Mouse (Mus musculus): ENCODE measurements around the gene Asf1b.
A peak's percentile ranks its signal among the peaks of the same experiment; 100 is the strongest.
"Not testable (repeated sequence)": the region's sequence is repeated elsewhere in the genome, so short reads cannot be mapped to it uniquely, and the experiment has no call there.

The Asf1b gene

GRCm38 (mm10) chr8:83964015-83964765, 8.9 kb downstream of the Asf1b start:
- peak; percentile 97 for DNase-seq

DNA sequence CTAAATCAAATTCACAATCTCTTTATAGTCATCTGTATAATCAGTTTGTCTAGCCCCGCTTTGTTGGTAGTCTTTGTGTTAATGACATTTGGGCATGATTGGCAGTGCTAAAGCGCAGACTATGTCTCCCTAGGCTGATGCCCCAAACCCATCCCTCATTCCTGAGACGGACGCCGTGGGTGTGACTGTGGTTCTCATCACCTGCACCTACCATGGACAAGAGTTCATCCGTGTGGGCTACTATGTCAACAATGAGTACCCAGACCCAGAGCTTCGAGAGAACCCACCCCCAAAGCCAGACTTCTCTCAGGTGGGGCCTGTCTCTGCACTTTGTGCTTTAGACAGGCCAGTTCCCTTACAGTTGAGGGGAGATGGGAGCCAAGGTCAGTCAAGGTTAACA, 12.4 kb downstream of the Asf1b start:
- peak; percentile 91 for DNase-seq

DNA sequence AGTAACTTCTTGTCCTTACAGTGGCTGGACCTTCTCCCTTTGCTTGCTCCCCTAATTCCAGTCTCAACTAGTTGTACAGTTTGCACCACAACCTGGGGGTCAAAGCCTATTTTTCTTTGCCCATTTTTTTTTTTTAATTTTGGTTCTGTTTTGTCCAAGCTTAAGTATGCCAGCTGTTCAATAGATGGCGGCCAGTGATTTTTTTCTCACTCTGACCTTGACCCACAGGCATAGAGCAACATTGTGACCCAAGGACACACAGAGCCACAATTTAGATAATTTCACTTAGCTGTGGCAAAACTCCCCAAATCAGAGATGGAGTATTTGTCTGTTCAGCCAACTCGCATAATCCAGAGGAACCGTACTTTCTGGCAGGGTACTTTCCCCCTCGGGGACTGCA, 15.8 kb downstream of the Asf1b start:
- no peak for DNase-seq

DNA sequence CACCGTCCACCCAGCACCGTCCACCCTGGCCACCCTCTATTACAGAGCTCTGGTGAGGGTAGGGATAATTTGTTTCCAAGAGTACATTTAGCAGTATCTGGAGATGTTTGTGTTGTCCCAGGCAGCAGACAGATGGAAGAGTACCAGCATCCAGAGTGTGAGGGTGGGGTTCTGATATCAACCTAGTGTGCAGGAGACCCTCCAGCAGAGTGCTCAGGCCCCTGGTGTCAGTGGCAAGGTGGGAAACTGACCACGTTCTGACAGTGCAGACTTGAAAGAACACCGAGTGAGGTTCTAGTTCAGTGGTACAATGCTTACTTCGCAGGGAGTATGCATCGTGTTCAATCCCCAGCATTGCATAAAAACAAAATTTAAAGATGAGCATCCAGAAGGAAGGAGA, 16.4 kb downstream of the Asf1b start:
- peak; percentile 90 for DNase-seq

- DNase-seq, result peak; percentile 100
Observed at GRCm38 (mm10) chr8:83972150-83973120, 17.1 kb downstream of the Asf1b start, which contains the start of gene Prkaca. Gene Prkaca, plus strand, starts transcription at chr8:83972993.

- DNase-seq, result peak; percentile 96
Observed at GRCm38 (mm10) chr8:83973161-83974031, 18.1 kb downstream of the Asf1b start.

GRCm38 (mm10) chr8:83974521-83974920, 19.2 kb downstream of the Asf1b start:
- peak; percentile 93 for DNase-seq

DNA sequence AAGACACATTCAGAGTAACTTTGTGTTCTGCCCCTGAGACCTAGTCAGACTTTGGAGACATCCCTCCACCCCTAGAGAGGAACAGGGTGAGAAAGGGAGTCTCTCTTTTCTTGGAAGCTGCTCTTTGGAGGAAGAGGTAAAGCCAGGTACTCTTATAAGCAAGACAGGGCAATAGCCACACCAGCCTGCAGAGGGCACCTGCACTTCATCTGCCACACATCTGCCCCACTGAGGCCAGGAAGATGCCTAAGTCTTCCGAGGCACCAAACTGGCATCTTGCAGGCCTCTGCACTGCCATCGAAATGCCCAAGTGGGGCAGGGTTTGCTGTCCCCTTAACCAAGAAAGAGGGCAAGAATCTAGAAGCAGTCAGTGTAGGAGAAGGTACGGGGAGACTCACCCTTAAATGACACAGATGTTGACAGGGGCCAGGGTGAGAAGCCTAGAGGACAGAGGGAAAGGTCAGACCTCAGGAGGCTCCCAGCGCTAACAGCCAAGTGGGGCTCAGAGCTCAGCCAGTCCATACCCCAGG, 20.9 kb downstream of the Asf1b start:
- peak; percentile 92 for DNase-seq

DNA sequence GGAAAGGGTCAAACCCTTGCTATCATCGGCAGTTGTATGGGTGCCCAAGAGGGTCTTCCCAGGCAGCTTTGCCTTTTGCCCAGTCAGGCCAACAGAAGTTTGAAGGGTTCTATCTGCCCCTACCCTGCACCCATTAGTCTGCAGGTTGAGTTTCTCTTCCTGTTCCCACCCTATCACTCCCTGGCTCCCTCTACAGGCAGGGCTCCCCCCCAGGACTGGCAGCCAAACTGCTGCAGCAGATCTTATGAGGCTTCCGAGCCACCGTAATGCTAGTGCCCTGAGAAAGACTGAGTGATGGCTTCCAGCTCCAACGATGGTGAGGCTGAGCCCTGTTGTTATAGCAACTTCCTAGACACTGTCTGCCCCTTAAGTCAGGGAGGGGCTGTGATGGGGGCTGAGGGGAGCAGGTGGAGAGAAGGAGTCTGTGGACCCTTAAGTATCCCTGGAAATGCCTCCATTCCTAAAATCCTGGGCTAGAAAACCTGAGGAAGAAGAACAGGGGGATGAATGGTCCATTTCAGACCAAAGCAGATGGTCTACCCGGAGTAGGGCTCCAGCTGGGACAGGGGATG, 21.6 kb downstream of the Asf1b start:
- DNase-seq, result peak; percentile 91

- DNase-seq, result peak; percentile 95
Observed at GRCm38 (mm10) chr8:83977646-83978045, 22.3 kb downstream of the Asf1b start.

- peak; percentile 89 for DNase-seq
Observed at GRCm38 (mm10) chr8:83978200-83978599, 22.9 kb downstream of the Asf1b start.

- peak; percentile 98 for DNase-seq
Observed at GRCm38 (mm10) chr8:83980250-83980649, 24.9 kb downstream of the Asf1b start.

- peak; percentile 98 for DNase-seq
Observed at GRCm38 (mm10) chr8:83980845-83981244, 25.5 kb downstream of the Asf1b start.

DNA sequence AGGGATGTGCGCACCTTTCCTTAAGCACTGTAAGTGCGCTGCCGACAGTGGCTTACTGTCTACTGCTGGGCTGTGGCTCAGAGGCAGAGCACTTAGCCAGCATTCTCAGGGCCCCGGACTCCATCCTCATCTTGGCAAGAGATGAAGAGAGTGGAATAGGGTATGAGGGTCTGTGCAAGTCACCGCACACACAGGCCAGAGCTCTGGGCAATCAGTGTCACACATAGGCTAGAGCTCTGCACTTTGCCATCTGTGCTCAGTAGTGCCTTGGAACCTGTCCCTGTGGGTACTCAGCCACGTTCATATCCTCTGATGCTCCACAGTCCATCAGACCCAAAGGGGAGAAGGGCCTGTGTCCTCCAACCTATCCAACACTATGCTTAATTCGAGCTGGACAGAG, 26.2 kb downstream of the Asf1b start:
- peak; percentile 86 for DNase-seq

GRCm38 (mm10) chr8:83982449-83982848, 27.1 kb downstream of the Asf1b start:
- DNase-seq, result peak; percentile 91

GRCm38 (mm10) chr8:83983222-83983621, 27.9 kb downstream of the Asf1b start:
- DNase-seq, result not testable (repeated sequence)

DNA sequence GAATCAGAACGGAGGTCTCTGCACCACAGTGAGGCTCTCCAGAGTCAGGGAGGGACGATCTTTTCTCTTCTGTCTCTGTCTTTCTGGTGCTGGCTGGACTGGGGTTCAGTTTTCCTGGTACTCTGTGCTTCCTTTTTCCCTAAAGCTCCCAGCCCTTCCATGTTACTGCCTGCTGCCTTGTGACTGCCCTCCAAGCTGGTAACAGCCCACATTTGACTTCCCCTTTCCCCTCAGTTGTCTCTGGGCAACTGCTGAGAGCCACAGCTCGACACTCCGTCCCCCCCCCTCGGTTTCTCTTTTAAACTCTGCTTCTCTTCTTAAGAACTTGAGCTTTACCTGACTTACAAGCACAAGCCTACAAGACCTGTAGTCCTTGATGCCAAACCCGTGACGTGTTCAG, 33.9 kb downstream of the Asf1b start:
- DNase-seq, result peak; percentile 92

- peak; percentile 91 for DNase-seq
Observed at GRCm38 (mm10) chr8:83990170-83990569, 34.9 kb downstream of the Asf1b start.

DNA sequence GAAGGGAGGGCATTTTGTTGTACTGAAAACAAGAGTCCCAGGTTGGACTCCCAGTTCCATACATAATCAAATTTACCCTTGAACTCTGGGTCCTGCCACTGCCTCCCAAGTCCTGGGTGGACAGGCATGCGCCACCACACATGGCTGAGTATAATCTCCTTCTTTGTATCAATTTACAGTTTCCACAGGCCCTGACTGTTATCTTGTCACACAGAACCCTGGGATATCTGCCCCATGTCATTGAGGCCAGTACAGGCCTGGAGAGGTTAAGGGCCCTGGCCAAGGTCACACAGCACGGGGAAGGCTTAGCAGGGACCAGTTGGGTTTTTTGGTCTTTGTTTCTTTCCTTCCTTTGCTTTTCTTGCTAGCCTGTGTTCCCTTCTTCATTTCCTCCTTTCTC, 37.2 kb downstream of the Asf1b start:
- DNase-seq, result no peak

- no peak for DNase-seq
Observed at GRCm38 (mm10) chr8:83994030-83994429, 38.7 kb downstream of the Asf1b start.

DNA sequence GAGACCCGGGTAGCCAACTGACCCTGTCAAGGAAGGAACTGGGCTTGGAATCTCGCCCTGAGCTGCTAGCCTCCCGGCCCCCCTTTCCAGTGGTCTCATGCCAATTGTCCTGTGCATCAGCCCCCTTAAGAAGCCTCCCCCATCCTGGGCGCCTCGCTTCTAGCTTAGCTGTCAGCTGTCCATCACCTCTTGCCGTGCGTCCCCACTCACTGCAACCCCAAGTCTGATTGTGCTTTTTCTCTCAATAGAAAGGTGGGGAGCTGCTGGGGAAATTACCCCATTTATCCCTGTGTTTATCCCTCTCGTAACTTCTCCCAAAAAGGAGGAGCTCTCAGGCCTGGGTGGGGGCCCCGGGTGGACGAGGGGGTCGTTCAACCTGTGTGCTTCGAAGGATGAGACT, 40.7 kb downstream of the Asf1b start:
- peak; percentile 96 for DNase-seq
